Mouse (Mus musculus): ENCODE data around the gene Baiap3. TPM values are rescaled to one million over a fixed set of nuclear protein-coding genes. Genes with fewer than 3 reads are reported as not detected.

Gene Baiap3
- polyA plus RNA-seq, 1 experiment = 23.8 TPM

DNA sequence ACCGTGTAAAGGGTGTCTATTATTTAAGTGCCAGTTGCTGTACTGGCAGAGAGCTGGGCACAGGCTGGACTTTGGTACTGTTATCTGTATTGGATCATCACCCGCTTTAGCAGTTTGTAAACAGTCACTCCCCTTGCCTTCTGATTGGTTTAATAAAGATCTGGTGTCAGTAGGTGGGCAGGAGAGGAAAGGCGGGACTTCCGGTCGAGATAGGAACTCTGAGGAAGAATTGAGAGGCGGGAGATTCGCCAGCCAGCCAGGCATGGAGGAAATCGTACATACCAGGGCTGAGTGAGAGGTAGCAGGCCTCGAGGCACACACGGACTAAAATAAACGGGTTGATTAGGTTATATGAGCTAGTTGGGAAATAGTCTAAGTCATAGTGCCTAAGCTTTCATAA, 26.0 kb upstream of the Baiap3 start:
- 41% methylated on average over 11 of the region's 11 CpGs for WGBS
- Histone ChIP-seq H3K36me3 (ENCODE audit: control insufficient read depth, insufficient read depth, low read length) (no peaks in the 10 kb centered on the region), H3K27me3 (ENCODE audit: control insufficient read depth, insufficient read depth, low read length) (no peaks in the 10 kb centered on the region), H3K4me3 (ENCODE audit: extremely low read depth, insufficient read depth, insufficient read length) (no peak overlapping the region), H3K4me1 (ENCODE audit: control insufficient read depth, insufficient read depth, insufficient read length) (no peaks in the 10 kb centered on the region), H3K27ac (ENCODE audit: insufficient read depth, low read length) (no peak overlapping the region)
- DNase-seq (ENCODE audit: low read depth in 1 of 2, low spot score in 2 of 2) = peak in 1 of 2 experiments; percentile 31
- TF ChIP-seq POLR2A (IDR thresholded peaks at IDR 0.05; ENCODE audit: low read depth, low read length) (no peak), CTCF (IDR thresholded peaks at IDR 0.05; ENCODE audit: extremely low read depth, insufficient read depth, insufficient read length, insufficient replicate concordance) (no peak)

- 96% methylated on average over 3 of the region's 3 CpGs for WGBS
- no peak overlapping the region for H3K4me3 ChIP-seq (ENCODE audit: extremely low read depth, insufficient read depth, insufficient read length)
- DNase-seq (ENCODE audit: low read depth in 1 of 2, low spot score in 2 of 2) = no peak
- no peaks in the 10 kb centered on the region for H3K27me3 ChIP-seq (ENCODE audit: control insufficient read depth, insufficient read depth, low read length)
- H3K27ac ChIP-seq (ENCODE audit: insufficient read depth, low read length) = no peak overlapping the region
- no peaks in the 10 kb centered on the region for H3K36me3 ChIP-seq (ENCODE audit: control insufficient read depth, insufficient read depth, low read length)
- peaks cover 13% of the 10 kb centered on the region; the same call in 1 of the 2 replicates for H3K4me1 ChIP-seq (ENCODE audit: control insufficient read depth, insufficient read depth, insufficient read length)
- no peak for TF ChIP-seq CTCF (IDR thresholded peaks at IDR 0.05; ENCODE audit: extremely low read depth, insufficient read depth, insufficient read length, insufficient replicate concordance)
- TF ChIP-seq POLR2A (IDR thresholded peaks at IDR 0.05; ENCODE audit: low read depth, low read length) = no peak
Measured at GRCm38 (mm10) chr17:25275833-25276232, 19.7 kb upstream of the Baiap3 start.

- Histone ChIP-seq H3K27ac (ENCODE audit: insufficient read depth, low read length) (peak within 1 kb of the TSS; percentile 99), H3K4me1 (ENCODE audit: control insufficient read depth, insufficient read depth, insufficient read length) (peaks cover 13% of the 10 kb centered on the region; the same call in 1 of the 2 replicates), H3K27me3 (ENCODE audit: control insufficient read depth, insufficient read depth, low read length) (no peaks in the 10 kb centered on the region), H3K4me3 (ENCODE audit: extremely low read depth, insufficient read depth, insufficient read length) (peak within 1 kb of the TSS; percentile 75), H3K36me3 (ENCODE audit: control insufficient read depth, insufficient read depth, low read length) (no peaks in the 10 kb centered on the region)
- TF ChIP-seq POLR2A (IDR thresholded peaks at IDR 0.05; ENCODE audit: low read depth, low read length) = no peak
- no peak for DNase-seq (ENCODE audit: low read depth in 1 of 2, low spot score in 2 of 2)
- 81% methylated on average over 9 of the region's 9 CpGs for WGBS
Measured at GRCm38 (mm10) chr17:25274571-25275346, 18.6 kb upstream of the Baiap3 start, which contains the start of gene Ube2i. Gene Ube2i (minus strand): TSS chr17:25274622.

DNA sequence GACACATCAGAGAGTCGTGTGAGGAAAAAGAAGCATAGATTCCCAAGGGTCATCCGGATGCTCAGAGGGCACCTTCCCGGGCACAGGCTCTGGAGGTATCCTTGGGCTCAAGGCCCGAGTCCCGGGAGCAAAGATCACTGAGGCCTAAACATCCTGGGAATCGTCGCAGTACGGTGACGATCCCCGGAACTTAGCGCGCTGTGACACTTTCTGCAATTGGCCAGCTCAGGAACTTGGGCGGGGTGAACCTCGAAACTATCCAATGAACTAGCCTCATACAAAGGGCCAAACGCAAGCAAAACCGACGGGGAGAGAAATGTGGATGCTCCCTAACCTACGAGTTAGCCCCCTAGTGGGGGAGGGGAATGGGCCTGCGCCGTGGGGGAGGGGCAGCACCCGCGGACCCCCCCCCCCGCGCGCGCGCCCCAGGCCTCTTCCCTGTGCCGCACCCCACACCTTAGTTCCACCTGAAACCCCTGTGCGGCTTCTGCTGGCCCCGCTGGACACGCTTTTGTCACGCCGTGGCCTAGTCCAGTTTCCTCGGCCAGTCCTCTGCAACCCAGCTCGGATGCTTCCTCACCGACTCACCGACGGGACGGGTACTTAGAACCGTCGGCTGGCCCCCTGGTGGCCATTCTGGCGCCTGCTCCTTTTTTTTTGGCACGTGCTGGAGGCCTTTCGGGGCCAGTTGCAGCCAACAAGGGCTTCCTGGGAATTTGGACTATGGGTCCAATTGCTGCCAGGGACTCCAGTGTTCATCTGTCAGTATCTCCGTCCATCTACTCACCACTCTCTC, 17.7 kb upstream of the Baiap3 start:
- H3K4me1 ChIP-seq (ENCODE audit: control insufficient read depth, insufficient read depth, insufficient read length) = peaks cover 13% of the 10 kb centered on the region; the same call in 1 of the 2 replicates
- H3K27me3 ChIP-seq (ENCODE audit: control insufficient read depth, insufficient read depth, low read length) = no peaks in the 10 kb centered on the region
- peak overlapping the region; percentile 75 for H3K4me3 ChIP-seq (ENCODE audit: extremely low read depth, insufficient read depth, insufficient read length)
- H3K36me3 ChIP-seq (ENCODE audit: control insufficient read depth, insufficient read depth, low read length) = peaks cover 1% of the 10 kb centered on the region
- peak overlapping the region; percentile 99 for H3K27ac ChIP-seq (ENCODE audit: insufficient read depth, low read length)
- peak; percentile 85 to 99 for DNase-seq (ENCODE audit: low read depth in 1 of 2, low spot score in 2 of 2)
- TF ChIP-seq CTCF (IDR thresholded peaks at IDR 0.05; ENCODE audit: extremely low read depth, insufficient read depth, insufficient read length, insufficient replicate concordance) (peak; percentile 67; the same call in 1 of the 2 replicates), POLR2A (IDR thresholded peaks at IDR 0.05; ENCODE audit: low read depth, low read length) (peak; percentile 35)
- 1% methylated on average over 44 of the region's 45 CpGs for WGBS

GRCm38 (mm10) chr17:25272951-25273705, 17.0 kb upstream of the Baiap3 start:
- H3K4me1 ChIP-seq (ENCODE audit: control insufficient read depth, insufficient read depth, insufficient read length) = peaks cover 13% of the 10 kb centered on the region; the same call in 1 of the 2 replicates
- peak overlapping the region; percentile 75 for H3K4me3 ChIP-seq (ENCODE audit: extremely low read depth, insufficient read depth, insufficient read length)
- peak overlapping the region; percentile 99 for H3K27ac ChIP-seq (ENCODE audit: insufficient read depth, low read length)
- TF ChIP-seq POLR2A (IDR thresholded peaks at IDR 0.05; ENCODE audit: low read depth, low read length) (peak; percentile 48), CTCF (IDR thresholded peaks at IDR 0.05; ENCODE audit: extremely low read depth, insufficient read depth, insufficient read length, insufficient replicate concordance) (no peak)
- H3K27me3 ChIP-seq (ENCODE audit: control insufficient read depth, insufficient read depth, low read length) = no peaks in the 10 kb centered on the region
- DNase-seq (ENCODE audit: low read depth in 1 of 2, low spot score in 2 of 2) = peak; percentile 42 to 74
- under 1% methylated on average over 86 of the region's 92 CpGs for WGBS
- peaks cover 9% of the 10 kb centered on the region for H3K36me3 ChIP-seq (ENCODE audit: control insufficient read depth, insufficient read depth, low read length)

GRCm38 (mm10) chr17:25272326-25272725, 16.2 kb upstream of the Baiap3 start:
- DNase-seq (ENCODE audit: low read depth in 1 of 2, low spot score in 2 of 2) = no peak
- H3K4me1 ChIP-seq (ENCODE audit: control insufficient read depth, insufficient read depth, insufficient read length) = peaks cover 13% of the 10 kb centered on the region; the same call in 1 of the 2 replicates
- peaks cover 17% of the 10 kb centered on the region for H3K36me3 ChIP-seq (ENCODE audit: control insufficient read depth, insufficient read depth, low read length)
- WGBS = 1% methylated on average over 10 of the region's 10 CpGs
- H3K4me3 ChIP-seq (ENCODE audit: extremely low read depth, insufficient read depth, insufficient read length) = peak overlapping the region; percentile 75
- TF ChIP-seq POLR2A (IDR thresholded peaks at IDR 0.05; ENCODE audit: low read depth, low read length) = no peak
- TF ChIP-seq CTCF (IDR thresholded peaks at IDR 0.05; ENCODE audit: extremely low read depth, insufficient read depth, insufficient read length, insufficient replicate concordance) = no peak
- H3K27me3 ChIP-seq (ENCODE audit: control insufficient read depth, insufficient read depth, low read length) = no peaks in the 10 kb centered on the region
- H3K27ac ChIP-seq (ENCODE audit: insufficient read depth, low read length) = peak overlapping the region; percentile 99; the same call in 1 of the 2 replicates
